Mouse (Mus musculus) embryonic fibroblast, embryonic 13.5 days (primary cell): ENCODE measurements around the gene Trp73.

Experiments
- CTCF ChIP-seq: IDR thresholded peaks from 2 replicates; pipeline ENCODE4 v1.5.1; 2011; ENCODE audit warnings: mild to moderate bottlenecking, control low read depth, low read length, moderate library complexity, borderline replicate concordance; ENCODE audit not compliant: insufficient read depth
- POLR2A ChIP-seq: IDR thresholded peaks from 2 replicates; pipeline ENCODE4 v1.6.1; 2011; ENCODE audit warnings: low read depth, mild to moderate bottlenecking, control low read depth, low read length, moderate library complexity

DNA sequence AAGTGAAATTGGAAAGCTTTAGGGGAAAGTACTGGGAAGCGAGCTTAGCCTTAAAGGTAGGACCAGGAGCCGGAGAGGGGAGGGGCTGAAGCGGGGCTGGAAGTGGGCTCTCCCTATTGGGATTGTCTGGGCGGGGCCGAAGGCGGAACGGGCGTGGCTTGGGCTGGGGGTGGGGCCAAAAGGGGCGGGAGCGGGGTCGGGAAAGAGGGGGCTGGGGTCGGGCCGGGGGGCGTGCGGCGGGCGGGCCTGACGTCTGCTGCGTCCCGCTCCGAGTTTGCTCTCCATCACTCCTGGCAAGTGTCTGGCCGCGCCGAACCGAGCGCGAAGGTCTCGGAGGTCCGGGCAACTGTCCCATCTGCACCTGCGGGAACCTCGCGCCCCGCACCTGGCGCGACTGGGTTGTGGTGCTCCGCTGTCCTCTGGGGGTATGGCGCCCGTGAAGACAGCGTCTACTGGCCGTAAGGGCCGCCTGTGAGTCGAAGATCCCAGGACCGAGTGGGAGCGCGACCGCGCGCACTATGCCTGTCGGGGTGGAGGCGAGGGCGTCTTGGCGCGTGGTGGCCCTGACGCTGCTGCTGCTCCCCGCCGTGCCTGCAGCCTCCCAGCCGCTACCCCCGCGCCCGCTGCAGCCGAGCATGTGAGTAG is 30.6 kb upstream of the Trp73 start, which contains the start of gene Megf6:
- no peak for TF ChIP-seq POLR2A
- no peak for TF ChIP-seq CTCF
